Mouse (Mus musculus) thymus, postnatal 0 days (tissue): ENCODE data around the gene Nol4l. TPM values are rescaled to one million over a fixed set of nuclear protein-coding genes. Genes with fewer than 3 reads are reported as not detected.
A peak's percentile ranks its signal among the peaks of the same experiment; 100 is the strongest.

Experiments used
- DNase-seq: peaks from one replicate; pipeline ENCODE4 v3.0.0-alpha.2; 2015; ENCODE audit warnings: low spot score
- polyA plus RNA-seq: library from polyadenylated mRNA; unstranded; fragments of >200 nt; fragmentation: Nextera tagmentation; extraction: Ambion mirVana; gene quantifications from 2 replicates; pipeline ENCODE4 v1.2.1, GENCODE M21; 2015

Nol4l gene
- polyA plus RNA-seq, 1 experiment from 2014 or later = 2.0 TPM

- DNase-seq = peak; percentile 60
These were observed 14.3 kb upstream of the Nol4l start for GRCm38 (mm10) chr2:153543911-153544730.

DNA sequence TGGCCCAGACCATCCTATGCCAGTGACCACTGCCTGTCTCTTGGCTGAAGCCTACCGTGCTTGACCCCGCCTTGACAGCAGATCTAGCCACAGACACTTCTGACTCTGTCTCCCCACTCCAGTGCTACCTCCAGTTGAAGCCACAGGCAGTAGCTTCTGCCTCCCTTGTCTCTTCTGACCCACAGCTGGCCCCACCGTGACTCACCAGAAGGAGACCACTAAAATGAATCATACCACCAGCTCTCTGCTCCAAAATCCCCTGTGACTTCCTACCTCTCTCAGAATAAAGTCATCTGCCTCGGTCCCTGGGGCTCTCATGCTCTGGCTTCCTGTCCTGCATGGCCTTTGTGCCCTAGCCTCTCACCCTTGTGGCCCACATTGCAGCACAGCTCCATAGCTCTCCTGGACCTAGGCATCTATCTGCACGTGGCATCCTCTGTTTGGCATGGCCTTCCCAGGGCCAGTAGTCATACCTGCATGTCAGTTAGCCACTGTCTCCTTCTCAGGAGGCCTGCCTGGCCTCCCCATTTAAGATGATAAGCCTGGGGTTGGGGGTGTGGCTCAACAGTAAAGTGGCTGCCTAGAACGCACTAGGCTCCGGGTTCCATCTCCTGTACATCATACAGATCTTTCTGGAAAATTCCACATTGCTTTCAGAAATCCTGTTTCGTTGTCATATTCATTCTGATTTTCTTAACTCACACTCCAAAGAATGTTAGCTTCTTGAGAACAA, 13.3 kb upstream of the Nol4l start:
- DNase-seq = no peak

DNA sequence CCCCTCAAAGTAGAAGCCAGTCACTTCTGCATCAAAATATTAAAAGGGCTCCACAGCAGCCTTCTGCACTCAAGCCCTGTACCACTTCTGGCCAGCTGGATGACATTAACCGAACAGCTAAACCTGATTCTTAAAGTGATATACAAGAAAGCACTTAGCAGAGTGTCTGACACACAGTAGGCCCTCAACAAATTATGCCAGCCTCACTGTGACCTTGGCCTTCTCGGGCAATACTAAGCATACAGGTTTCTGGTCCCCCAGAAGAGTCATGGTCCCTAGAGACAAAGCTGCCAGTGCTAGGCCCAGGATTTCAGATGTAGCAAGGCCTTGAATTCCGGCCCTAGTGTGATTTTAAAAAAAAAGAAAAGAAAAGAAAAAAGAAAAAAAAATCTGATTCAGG, 9.1 kb upstream of the Nol4l start:
- DNase-seq = no peak

DNA sequence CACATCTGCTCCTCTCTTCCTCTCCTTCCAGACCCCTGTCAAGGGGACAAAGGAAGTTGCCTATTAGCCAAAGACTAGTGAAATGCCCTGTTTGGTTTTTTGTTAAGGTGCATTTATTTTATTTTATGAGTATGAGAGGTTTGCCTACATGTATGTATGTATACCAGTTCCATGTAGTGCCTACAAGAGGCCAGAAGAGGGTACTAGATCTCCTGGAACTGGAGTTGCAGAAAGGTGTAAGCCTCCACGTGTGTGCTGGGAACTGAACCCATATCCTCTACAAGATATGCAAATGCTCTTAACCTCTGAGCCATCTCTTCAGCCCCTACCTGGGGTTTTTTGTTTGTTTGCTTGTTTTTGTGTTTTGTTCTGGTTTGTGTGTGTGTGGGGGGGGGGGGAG, 4.2 kb upstream of the Nol4l start:
- DNase-seq = no peak

DNA sequence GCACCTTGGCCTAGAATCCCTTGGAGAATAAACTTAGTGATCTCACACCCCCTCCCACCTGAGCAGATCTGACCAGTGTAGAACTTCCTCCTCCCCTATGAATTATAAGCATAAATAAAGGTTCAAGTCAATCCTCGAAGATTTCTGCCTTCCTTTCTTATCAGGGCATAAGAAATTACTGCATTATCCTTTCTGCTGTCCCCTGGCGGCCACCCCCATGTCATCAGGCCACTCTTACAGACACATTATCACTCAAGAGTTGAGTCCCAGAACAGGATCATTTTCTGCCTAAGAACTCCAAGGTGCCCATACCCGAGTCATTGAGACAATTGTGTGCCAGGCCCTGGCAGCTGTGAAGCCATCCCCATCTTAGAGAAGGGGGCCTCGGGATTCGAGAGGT, 1.2 kb upstream of the Nol4l start:
- no peak for DNase-seq

GRCm38 (mm10) chr2:153529365-153529781, 398 bp downstream of the Nol4l start:
- peak; percentile 23 for DNase-seq

DNA sequence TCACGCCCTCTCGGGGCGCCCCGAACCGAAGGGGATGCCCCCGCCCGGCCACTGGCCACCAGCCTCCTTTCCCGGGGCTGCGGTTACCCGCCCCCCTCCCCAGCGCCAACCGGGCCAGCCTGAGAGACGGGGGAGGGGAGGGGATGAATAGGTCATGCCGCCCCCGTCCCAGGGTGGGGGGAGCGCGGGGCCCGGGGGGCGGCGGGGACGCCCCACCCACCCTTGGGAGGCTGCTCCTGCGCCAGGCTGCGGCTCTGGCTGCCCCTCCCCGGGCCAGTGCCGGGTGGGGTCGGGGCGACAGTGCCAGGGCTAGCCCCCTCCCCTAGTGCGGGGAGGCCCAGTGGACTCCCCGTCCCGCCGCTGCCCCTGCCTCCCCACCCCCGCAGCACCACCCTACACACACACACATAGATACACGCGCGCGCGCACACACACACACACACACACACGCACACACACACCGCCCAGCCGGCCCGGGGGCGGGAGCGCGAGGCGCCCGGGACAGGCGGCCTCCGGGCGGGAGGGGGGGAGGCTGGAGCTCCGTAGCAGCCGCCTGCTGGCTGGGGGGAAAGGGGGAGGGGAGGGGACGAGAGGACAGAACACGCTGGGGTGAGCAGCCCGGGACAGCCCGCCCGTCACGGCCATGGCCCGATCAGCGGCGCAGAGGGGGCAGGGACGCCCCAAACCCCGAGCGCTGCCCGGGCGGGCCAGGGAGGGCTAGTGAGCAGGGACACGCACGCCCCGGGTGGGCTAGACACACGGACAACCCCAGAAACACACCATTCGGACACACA, 1.0 kb downstream of the Nol4l start:
- peak; percentile 35 for DNase-seq

GRCm38 (mm10) chr2:153527580-153528531, 1.9 kb downstream of the Nol4l start:
- peak; percentile 34 for DNase-seq

- no peak for DNase-seq
These were observed 2.8 kb downstream of the Nol4l start for GRCm38 (mm10) chr2:153526850-153527530.

- peak; percentile 88 for DNase-seq
These were observed 3.9 kb downstream of the Nol4l start for GRCm38 (mm10) chr2:153525906-153526311.

- DNase-seq = no peak
These were observed 5.0 kb downstream of the Nol4l start for GRCm38 (mm10) chr2:153524727-153525126.

GRCm38 (mm10) chr2:153523656-153524055, 6.1 kb downstream of the Nol4l start:
- DNase-seq = peak; percentile 84

DNA sequence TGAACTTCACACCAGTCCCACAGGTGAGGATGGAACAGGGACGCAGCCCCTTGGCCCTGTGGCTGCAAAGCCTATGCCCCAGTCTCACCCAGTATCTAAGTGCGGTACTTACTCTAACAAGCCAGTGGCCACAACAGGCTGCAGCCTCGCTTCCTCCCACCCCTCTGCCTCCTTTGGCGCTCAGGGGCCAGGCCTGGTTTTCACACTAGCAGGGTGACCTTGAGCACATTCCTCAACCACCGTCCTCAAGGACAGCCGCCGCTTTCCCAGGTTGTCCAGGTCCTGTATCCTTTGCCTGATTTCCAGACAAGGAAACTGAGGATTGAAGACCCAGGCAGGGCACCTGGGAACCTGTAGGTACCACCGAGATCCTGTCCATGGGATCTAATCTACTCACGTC, 6.6 kb downstream of the Nol4l start:
- no peak for DNase-seq

GRCm38 (mm10) chr2:153522270-153522669, 7.5 kb downstream of the Nol4l start:
- DNase-seq = no peak

- no peak for DNase-seq
These were observed 9.7 kb downstream of the Nol4l start for GRCm38 (mm10) chr2:153520057-153520456.

- DNase-seq = no peak
These were observed 12.8 kb downstream of the Nol4l start for GRCm38 (mm10) chr2:153516961-153517360.

- DNase-seq = no peak
These were observed 14.2 kb downstream of the Nol4l start for GRCm38 (mm10) chr2:153515582-153515981.

DNA sequence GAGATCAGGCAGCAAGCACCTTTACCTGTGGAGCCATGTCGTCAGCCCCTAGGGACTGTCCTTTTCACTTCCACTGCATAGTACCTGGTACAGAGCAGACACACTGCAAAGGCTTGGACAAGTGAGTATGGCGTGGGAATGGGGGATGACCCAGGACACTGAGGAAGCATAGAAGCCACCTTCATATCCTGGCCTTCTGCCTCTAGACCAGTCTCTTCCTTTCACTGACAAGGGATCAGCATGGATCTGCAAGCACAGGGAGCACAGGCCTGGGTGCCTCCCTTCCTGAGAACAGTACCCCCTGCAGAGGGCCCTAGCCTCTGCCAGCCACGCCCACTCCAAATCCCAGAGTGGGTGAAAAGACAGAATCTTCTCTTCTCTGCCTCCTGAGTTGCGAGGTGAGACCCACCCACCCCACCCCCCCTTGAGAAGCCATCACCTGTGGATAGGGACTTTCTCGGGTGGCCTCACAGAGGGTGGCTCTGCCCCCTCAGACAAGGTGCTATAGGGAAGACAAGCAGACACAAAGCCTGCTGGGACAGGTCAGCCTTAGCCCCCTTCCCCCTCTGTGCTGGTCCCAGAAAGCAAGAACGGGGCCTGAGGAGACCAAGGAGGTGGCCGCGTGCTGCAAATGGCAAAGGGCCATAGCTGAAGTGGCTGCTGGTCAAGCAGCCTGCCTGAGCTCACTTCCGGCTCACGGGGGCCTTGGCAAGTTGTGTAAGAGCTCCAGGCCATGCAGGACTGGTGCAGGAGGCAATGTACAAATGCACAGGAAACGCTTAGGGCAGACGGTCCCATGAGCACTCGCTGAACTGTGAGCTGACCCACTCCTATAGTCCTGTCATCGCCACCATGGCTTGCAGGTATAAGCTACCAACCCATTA, 15.0 kb downstream of the Nol4l start:
- no peak for DNase-seq

- no peak for DNase-seq
These were observed 15.8 kb downstream of the Nol4l start for GRCm38 (mm10) chr2:153513983-153514382.
